Mouse (Mus musculus) CD4-positive helper T cell, adult 2 months (primary cell): ENCODE results near the gene Pou3f1.
A peak's percentile ranks its signal among the peaks of the same experiment; 100 is the strongest.

ENCODE experiments used
- DNase-seq: peaks from one replicate; pipeline ENCODE4 v3.0.0-alpha.2; 2012; ENCODE audit warnings: low read depth, missing footprints, low spot score

Pou3f1 gene

GRCm38 (mm10) chr4:124656854-124657650, 445 bp downstream of the Pou3f1 start:
- DNase-seq, result peak; percentile 70

GRCm38 (mm10) chr4:124657781-124658180, 1.2 kb downstream of the Pou3f1 start:
- DNase-seq, result peak; percentile 29

GRCm38 (mm10) chr4:124658412-124658851, 1.8 kb downstream of the Pou3f1 start:
- DNase-seq, result no peak

DNA sequence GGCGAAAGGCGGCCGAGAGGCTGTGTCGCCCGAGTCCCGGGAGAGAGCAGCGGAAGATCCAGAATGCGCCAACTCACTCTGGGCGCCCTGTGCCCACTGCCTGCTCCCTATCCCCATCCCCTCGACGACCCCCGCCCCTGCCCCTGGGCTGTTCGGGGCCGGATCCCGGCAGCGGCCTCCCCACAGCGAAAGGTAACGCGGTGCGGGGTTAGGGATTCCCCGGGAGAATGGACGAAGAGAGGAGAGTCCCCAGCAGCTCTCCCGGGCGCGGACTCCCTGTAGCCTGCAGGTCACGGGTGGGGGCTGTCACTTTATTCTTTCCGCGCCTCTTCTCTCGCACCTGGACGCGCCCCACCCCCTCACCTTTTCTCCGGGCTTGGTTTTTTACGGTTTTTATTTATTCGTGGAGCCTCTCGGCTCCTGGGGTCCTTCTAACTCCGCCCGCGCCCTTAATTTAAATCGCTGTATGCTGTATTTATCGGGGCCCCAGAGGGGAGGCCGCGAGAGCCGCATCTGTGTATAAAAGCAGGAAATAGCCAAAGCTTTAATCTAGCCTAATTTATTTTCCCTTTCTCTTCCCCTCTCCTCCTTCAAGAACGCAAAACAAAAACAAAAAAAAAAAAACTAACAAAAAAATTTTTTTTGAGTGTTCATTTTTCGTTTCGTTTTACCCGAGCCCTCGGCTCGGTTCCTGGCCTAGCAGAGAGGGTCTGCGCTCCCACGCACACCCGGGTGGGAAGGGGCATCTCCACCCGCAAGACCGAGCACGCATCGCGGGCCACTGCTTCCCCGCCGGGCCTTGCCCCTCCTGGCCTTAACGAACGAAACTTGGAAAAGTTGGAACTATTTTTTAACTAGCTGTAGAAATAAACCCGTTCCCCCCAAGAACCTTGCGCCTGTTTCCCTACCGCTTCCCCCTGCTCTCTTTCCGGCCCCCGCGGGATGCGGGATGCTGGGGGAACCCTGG, 2.9 kb downstream of the Pou3f1 start:
- no peak for DNase-seq

GRCm38 (mm10) chr4:124660603-124661002, 4.0 kb downstream of the Pou3f1 start:
- no peak for DNase-seq

GRCm38 (mm10) chr4:124663034-124663433, 6.4 kb downstream of the Pou3f1 start:
- no peak for DNase-seq

GRCm38 (mm10) chr4:124664185-124664584, 7.6 kb downstream of the Pou3f1 start:
- no peak for DNase-seq

- DNase-seq, result no peak
These were observed 8.0 kb downstream of the Pou3f1 start for GRCm38 (mm10) chr4:124664604-124665003.

DNA sequence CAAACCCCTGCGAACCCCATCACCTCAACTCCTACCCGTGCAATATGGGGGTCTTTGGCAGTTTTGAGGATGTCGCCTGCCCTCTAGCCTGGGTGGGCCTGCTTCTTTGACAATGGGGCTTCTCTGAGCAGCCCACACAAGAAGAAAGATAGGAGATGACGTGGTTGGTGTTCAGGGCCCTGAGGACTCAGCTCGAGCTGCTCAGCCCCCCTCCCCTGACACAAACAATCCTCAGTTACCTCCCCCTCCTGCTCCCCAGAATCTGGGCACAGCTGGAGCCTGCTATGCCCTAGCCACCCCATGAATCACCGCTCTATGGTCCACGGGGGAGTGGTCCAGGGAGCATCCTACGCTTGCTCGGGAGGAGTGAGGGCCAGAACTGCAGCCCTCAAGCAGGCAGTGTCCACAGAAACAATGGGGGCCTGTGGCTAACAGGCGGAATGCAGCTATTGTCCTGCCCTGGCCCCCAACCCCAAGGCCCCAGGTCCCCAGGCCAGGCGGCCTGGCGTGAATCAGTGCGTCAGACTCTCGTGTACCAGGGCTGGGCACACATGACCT, 10.9 kb downstream of the Pou3f1 start:
- DNase-seq, result no peak

- no peak for DNase-seq
These were observed 11.5 kb downstream of the Pou3f1 start for GRCm38 (mm10) chr4:124668078-124668477.

GRCm38 (mm10) chr4:124670232-124670631, 13.6 kb downstream of the Pou3f1 start:
- no peak for DNase-seq

DNA sequence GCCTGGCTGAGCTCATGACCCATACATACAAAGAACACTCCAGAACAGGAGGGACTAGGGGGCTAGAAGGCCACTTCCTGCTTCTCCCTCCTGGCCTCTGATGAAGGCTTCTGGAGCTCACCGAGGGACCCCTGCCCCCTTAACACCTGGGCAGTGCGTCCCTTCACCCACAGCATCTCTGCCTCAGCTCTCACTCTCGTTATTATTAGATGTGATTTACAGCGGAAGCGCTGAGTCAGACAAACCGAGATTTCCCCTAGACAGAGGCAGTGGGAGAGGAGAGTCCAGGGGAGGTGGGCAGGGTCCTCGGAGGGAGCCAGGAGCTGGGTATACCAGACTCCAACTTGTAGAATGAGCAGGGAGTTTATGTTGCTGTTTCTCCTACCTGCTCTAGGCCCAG, 15.0 kb downstream of the Pou3f1 start:
- DNase-seq, result no peak

DNA sequence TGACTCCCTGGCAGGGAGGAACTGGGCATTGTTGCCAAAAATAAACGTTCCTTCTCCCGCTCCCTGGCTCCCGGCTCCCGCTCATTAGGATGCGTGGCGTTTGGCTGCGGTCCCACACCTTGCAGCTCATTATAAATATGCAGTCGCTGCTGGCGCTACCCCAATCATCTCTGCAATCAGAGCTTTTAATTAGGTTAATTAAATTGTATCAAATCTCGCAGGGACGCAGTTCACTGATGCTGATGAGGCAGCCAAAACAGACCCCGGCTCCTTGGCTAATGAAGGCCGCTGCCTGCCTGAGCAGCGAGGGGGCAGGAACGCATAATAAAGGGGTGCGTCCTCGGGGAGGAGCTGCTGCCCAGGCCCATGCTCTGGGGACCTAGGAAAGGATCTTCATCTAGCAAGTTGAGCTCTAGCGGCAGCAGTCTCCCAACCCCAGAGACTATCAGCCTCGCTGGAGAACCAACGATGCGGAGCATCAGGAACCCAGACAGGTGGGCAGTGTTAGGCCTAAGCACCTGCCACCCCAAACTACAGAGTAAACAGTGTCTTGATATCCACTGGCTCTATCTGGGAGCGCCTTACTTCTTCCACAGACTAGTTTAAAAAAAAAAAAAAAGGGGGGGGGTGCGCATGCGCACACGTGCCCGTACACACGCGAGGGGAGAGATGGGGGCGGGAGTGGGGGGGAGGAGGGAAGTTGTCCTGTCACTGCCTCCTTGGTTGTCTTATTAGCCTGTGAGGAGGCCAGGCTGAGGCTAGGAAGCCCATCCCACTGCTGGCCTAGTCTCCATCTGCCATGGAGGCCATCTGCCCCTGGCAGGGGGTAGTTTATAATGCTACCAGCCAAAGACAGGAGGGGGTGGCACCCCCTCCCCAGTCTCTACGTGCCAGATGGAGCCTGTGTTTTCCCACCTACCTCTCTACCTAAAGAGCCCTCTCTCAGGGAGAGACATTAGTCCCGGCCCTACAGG, 16.0 kb downstream of the Pou3f1 start:
- peak; percentile 29 for DNase-seq

- DNase-seq, result no peak
These were observed 17.9 kb downstream of the Pou3f1 start for GRCm38 (mm10) chr4:124674334-124675032.

- peak; percentile 72 for DNase-seq
These were observed 18.4 kb downstream of the Pou3f1 start for GRCm38 (mm10) chr4:124675037-124675436.

DNA sequence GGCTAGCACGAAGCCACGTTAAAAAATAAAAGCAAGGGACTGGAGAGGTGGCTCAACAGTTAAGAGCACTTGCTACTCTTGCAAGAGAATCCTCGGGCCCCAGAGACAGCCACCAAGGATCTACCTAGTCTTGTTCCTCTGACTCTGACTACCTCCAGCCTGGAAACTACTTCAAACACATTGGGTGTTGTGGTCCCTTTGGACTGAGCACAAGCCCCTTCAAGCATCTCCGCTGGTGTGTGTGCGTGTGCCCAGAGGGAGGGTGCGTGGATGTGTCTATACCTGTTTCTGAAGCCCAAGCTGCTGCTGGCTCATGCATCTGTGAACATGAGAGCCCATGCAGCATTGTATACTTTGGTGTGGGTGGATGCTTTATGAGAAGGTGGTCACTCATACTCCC, 19.4 kb downstream of the Pou3f1 start:
- no peak for DNase-seq

DNA sequence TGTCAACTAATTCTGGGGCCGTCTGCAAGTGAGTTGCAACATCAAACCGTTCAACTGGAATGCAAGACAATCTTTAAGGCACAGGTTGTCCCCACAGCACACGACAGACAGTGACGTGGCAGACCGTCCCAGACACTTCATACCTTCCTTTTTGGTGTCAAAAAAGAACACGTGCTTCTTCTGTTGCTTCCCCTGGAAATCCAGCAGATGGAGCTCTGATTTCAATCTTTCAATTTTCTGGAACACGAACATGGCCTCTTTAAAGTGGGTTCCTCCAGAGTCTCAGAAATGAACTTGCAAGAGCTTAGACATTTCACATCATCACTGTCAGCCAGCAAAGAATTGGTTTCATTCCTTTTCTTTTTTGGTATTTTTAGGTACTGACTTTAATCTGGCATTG, 25.7 kb downstream of the Pou3f1 start:
- peak; percentile 54 for DNase-seq

GRCm38 (mm10) chr4:124683474-124683873, 26.9 kb downstream of the Pou3f1 start:
- no peak for DNase-seq

- no peak for DNase-seq
These were observed 28.4 kb downstream of the Pou3f1 start for GRCm38 (mm10) chr4:124685004-124685403.

DNA sequence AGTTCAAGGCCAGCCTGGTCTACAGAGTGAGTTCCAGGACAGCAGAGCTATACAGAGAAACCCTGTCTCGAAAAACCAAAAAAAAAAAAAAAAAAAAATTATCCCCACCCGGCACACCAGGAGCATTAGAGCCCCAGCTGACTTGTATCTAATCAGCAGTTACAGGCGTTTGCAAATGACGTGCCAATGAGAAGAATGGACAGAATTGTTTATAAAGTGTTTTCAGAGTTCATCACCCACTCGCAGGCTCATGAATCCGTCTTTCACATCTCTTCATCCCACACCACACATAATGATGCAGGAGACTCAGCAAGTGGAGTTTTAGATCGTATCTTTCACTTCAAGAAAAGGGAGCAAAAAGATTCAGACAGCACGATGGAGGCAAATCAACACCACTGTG, 28.8 kb downstream of the Pou3f1 start:
- no peak for DNase-seq
